Mouse (Mus musculus): ENCODE data around the gene Sdhaf1. TPM values are rescaled to one million over a fixed set of nuclear protein-coding genes. Genes with fewer than 3 reads are reported as not detected.

Sdhaf1 gene
- total RNA-seq, 2 experiments from 2014 or later, result 12.1 to 12.8 TPM

Other genes starting within 250 kb of the Sdhaf1 start
- gene Gm26920, start 233.5 kb downstream of the Sdhaf1 start, total RNA-seq (2021), result not detected
- gene Zfp566, start 233.4 kb downstream of the Sdhaf1 start, total RNA-seq (2021), result 1 to 10 TPM; 1.5 to 1.8 TPM
- gene Zfp260, start 229.1 kb downstream of the Sdhaf1 start, total RNA-seq (2021), result 10 to 100 TPM; 35.9 to 40.9 TPM
- gene Zfp382, start 202.0 kb downstream of the Sdhaf1 start, total RNA-seq (2021), result 1 to 10 TPM; 4.2 to 4.4 TPM
- 10 to 100 TPM; 29.6 to 34.9 TPM for gene Zfp146, start 154.1 kb downstream of the Sdhaf1 start, total RNA-seq (2021)
- gene Cox7a1, start 139.8 kb downstream of the Sdhaf1 start, total RNA-seq (2021), result 1,000 to 10,000 TPM; 1,873 to 1,882 TPM
- gene Capns1, start 125.1 kb downstream of the Sdhaf1 start, total RNA-seq (2021), result 100 to 1,000 TPM; 285 to 301 TPM
- gene Polr2i, start 91.9 kb downstream of the Sdhaf1 start, total RNA-seq (2021), result 10 to 100 TPM; 52.8 to 55.5 TPM
- gene Tbcb, start 91.6 kb downstream of the Sdhaf1 start, total RNA-seq (2021), result 10 to 100 TPM; 47.4 to 60.8 TPM
- not detected for gene Ovol3, start 88.2 kb downstream of the Sdhaf1 start, total RNA-seq (2021)
- gene Thap8, start 43.8 kb downstream of the Sdhaf1 start, total RNA-seq (2021), result under 1 TPM; 0.22 to 0.43 TPM
- gene Wdr62, start 43.5 kb downstream of the Sdhaf1 start, total RNA-seq (2021), result 1 to 10 TPM; 2.7 to 2.9 TPM
- gene Clip3, start 32.2 kb downstream of the Sdhaf1 start, total RNA-seq (2021), result 10 to 100 TPM in 1 of 2 experiments, 1 to 10 TPM in 1; 7.0 to 14.1 TPM
- gene Alkbh6, start 15.2 kb downstream of the Sdhaf1 start, total RNA-seq (2021), result 10 to 100 TPM; 22.0 to 23.0 TPM
- 1 to 10 TPM; 1.4 to 1.8 TPM for gene Syne4, start 9.1 kb downstream of the Sdhaf1 start, total RNA-seq (2021)
- gene E130208F15Rik, start 2.2 kb downstream of the Sdhaf1 start, total RNA-seq (2021), result under 1 TPM; 0.85 to 0.88 TPM
- 1 to 10 TPM in 1 of 2 experiments, under 1 TPM in 1; 0.83 to 1.2 TPM for gene Lrfn3, start 38.9 kb upstream of the Sdhaf1 start, total RNA-seq (2021)
- 10 to 100 TPM; 18.6 to 19.9 TPM for gene Tyrobp, start 89.9 kb upstream of the Sdhaf1 start, total RNA-seq (2021)
- 1 to 10 TPM; 1.2 to 1.3 TPM for gene Hcst, start 96.0 kb upstream of the Sdhaf1 start, total RNA-seq (2021)
- gene Nfkbid, start 97.8 kb upstream of the Sdhaf1 start, total RNA-seq (2021), result under 1 TPM; 0.67 to 0.71 TPM
- 1 to 10 TPM; 4.0 to 4.4 TPM for gene Aplp1, start 121.6 kb upstream of the Sdhaf1 start, total RNA-seq (2021)
- gene Kirrel2, start 133.8 kb upstream of the Sdhaf1 start, total RNA-seq (2021), result not detected
- not detected for gene Nphs1, start 134.4 kb upstream of the Sdhaf1 start, total RNA-seq (2021)
- not detected for gene Prodh2, start 169.7 kb upstream of the Sdhaf1 start, total RNA-seq (2021)
- 1 to 10 TPM; 2.7 to 3.2 TPM for gene Arhgap33, start 211.2 kb upstream of the Sdhaf1 start, total RNA-seq (2021)
- gene Hspb6, start 228.3 kb upstream of the Sdhaf1 start, total RNA-seq (2021), result 100 to 1,000 TPM; 425 to 488 TPM
- 1 to 10 TPM; 4.6 to 5.3 TPM for gene Proser3, start 228.4 kb upstream of the Sdhaf1 start, total RNA-seq (2021)
- gene Lin37, start 235.9 kb upstream of the Sdhaf1 start, total RNA-seq (2021), result 10 to 100 TPM; 14.4 to 16.4 TPM
- 10 to 100 TPM; 63.8 to 65.6 TPM for gene U2af1l4, start 239.4 kb upstream of the Sdhaf1 start, total RNA-seq (2021)
- gene Gm49396, start 239.4 kb upstream of the Sdhaf1 start, total RNA-seq (2021), result 1 to 10 TPM; 1.9 to 2.4 TPM
- 10 to 100 TPM; 66.3 to 67.3 TPM for gene Psenen, start 239.7 kb upstream of the Sdhaf1 start, total RNA-seq (2021)
- 1 to 10 TPM; 1.9 to 2.5 TPM for gene Igflr1, start 241.5 kb upstream of the Sdhaf1 start, total RNA-seq (2021)

All from heart, postnatal 14 days (tissue).